Mouse (Mus musculus) gastrocnemius, adult 2 months (tissue): ENCODE measurements at regions not wholly inside any gene's neighbourhood (a gene's known extent, or its start where the extent isn't known, plus 50 kb on each side); places are given as distances from the start of the nearest gene placed in this dataset.

Experiments
- DNase-seq: peaks from one replicate; pipeline ENCODE4 v3.0.0; 2022
- H3K27ac ChIP-seq: fragments of 200-600 bp; 2 replicates; pipeline ENCODE4 v1.8.1; 2022; ENCODE audit warnings: mild to moderate bottlenecking
- H3K4me3 ChIP-seq: fragments of 200-600 bp; 2 replicates; pipeline ENCODE4 v1.8.1; 2022; ENCODE audit warnings: mild to moderate bottlenecking, moderate library complexity
- CTCF ChIP-seq: fragments of 200-600 bp; IDR thresholded peaks from 2 replicates; pipeline ENCODE4 v1.8.1; 2022; ENCODE audit warnings: antibody characterized with exemption, mild to moderate bottlenecking, moderate library complexity
- intact Hi-C: fragments of 180-260 bp; cut with DNase I; formaldehyde crosslinking; loops from one replicate; pipeline ENCODE4 v1.15.1; 2025

GRCm38 (mm10) chr14:24550763-24551471 is 64.0 kb downstream of the Rps24 start:
- no peak for DNase-seq
- Histone ChIP-seq H3K4me3 (no peak overlapping the region), H3K27ac (no peak overlapping the region)
- no peak for TF ChIP-seq CTCF
- intact Hi-C loops = no loop called here

GRCm38 (mm10) chr14:24551472-24551783 is 64.5 kb downstream of the Rps24 start:
- no peak for TF ChIP-seq CTCF
- H3K27ac ChIP-seq = no peak overlapping the region
- H3K4me3 ChIP-seq = no peak overlapping the region
- DNase-seq = no peak
- intact Hi-C loops = no loop called here

- Histone ChIP-seq H3K4me3 (no peak overlapping the region), H3K27ac (no peak overlapping the region)
- intact Hi-C loops = no loop called here
- no peak for DNase-seq
- TF ChIP-seq CTCF = no peak
Measured at GRCm38 (mm10) chr14:24564801-24565624, 78.1 kb downstream of the Rps24 start.

- Histone ChIP-seq H3K4me3 (no peak overlapping the region), H3K27ac (no peak overlapping the region)
- TF ChIP-seq CTCF = no peak
- intact Hi-C loops = no loop called here
- no peak for DNase-seq
Measured at GRCm38 (mm10) chr14:24565718-24566322, 78.9 kb downstream of the Rps24 start.

GRCm38 (mm10) chr14:24575111-24575510 is 88.2 kb downstream of the Rps24 start:
- no peak for TF ChIP-seq CTCF
- Histone ChIP-seq H3K27ac (no peak overlapping the region), H3K4me3 (no peak overlapping the region)
- intact Hi-C loops = no loop called here
- DNase-seq = peak; percentile 33

- no peak for TF ChIP-seq CTCF
- peak; percentile 76 for DNase-seq
- intact Hi-C loops = no loop called here
- Histone ChIP-seq H3K27ac (peak overlapping the region; percentile 62), H3K4me3 (no peak overlapping the region)
Measured at GRCm38 (mm10) chr14:24578535-24579111, 91.7 kb downstream of the Rps24 start.

- Histone ChIP-seq H3K4me3 (no peak overlapping the region), H3K27ac (peak overlapping the region; percentile 62)
- DNase-seq = no peak
- intact Hi-C loops = no loop called here
- no peak for TF ChIP-seq CTCF
Measured at GRCm38 (mm10) chr14:24579153-24579795, 92.3 kb downstream of the Rps24 start.

GRCm38 (mm10) chr14:24586133-24586908 is 99.4 kb downstream of the Rps24 start:
- no peak for DNase-seq
- TF ChIP-seq CTCF = peak; percentile 42
- no peak overlapping the region for H3K4me3 ChIP-seq
- H3K27ac ChIP-seq = no peak overlapping the region
- intact Hi-C loops = loop anchor here (5.0 kb wide), 1 partner anchor 74 kb away; no protein-coding TSS in a partner anchor

- TF ChIP-seq CTCF = no peak
- no peak overlapping the region for H3K27ac ChIP-seq
- H3K4me3 ChIP-seq = no peak overlapping the region
- no peak for DNase-seq
- intact Hi-C loops = loop anchor here (5.0 kb wide), 1 partner anchor 75 kb away; no protein-coding TSS in a partner anchor
Measured at GRCm38 (mm10) chr14:24586982-24587672, 100.2 kb downstream of the Rps24 start.

- no peak overlapping the region for H3K4me3 ChIP-seq
- intact Hi-C loops = loop anchor here (5.0 kb wide), 1 partner anchor 76 kb away; no protein-coding TSS in a partner anchor
- no peak overlapping the region for H3K27ac ChIP-seq
- no peak for DNase-seq
- TF ChIP-seq CTCF = no peak
Measured at GRCm38 (mm10) chr14:24588041-24588440, 101.1 kb downstream of the Rps24 start.
